Mouse (Mus musculus) embryonic facial prominence, embryonic 12.5 days (tissue): Measurements from ENCODE around the gene Lag3. TPM values are rescaled to one million over a fixed set of nuclear protein-coding genes. Genes with fewer than 3 reads are reported as not detected.

Experiments used
- ATAC-seq: fragments of 200-750 bp; cut with Nextera tagmentation; 2 replicates; pipeline ENCODE4 v1.8.0; 2017; ENCODE audit not compliant: insufficient number of reproducible peaks, insufficient read depth, low FRiP score, low TSS enrichment
- H3K27ac ChIP-seq: fragments of 300-500 bp; sonication (generic); 2 replicates; pipeline ENCODE4 v1.5.1; 2016; ENCODE audit warnings: mild to moderate bottlenecking
- H3K27me3 ChIP-seq: fragments of 300-500 bp; sonication (generic); 2 replicates; pipeline ENCODE4 v1.6.1; 2016; ENCODE audit warnings: mild to moderate bottlenecking, moderate library complexity
- H3K36me3 ChIP-seq: fragments of 300-500 bp; sonication (generic); 2 replicates; pipeline ENCODE4 v1.6.1; 2016; ENCODE audit warnings: mild to moderate bottlenecking
- H3K4me1 ChIP-seq: fragments of 300-500 bp; sonication (generic); 2 replicates; pipeline ENCODE4 v1.6.1; 2016
- H3K4me2 ChIP-seq: fragments of 300-500 bp; sonication (generic); replicated peaks from 2 replicates; pipeline ENCODE4 v1.6.1; 2016; ENCODE audit warnings: mild to moderate bottlenecking, moderate library complexity
- H3K4me3 ChIP-seq: fragments of 300-500 bp; sonication (generic); 2 replicates; pipeline ENCODE4 v1.5.1; 2016; ENCODE audit warnings: mild to moderate bottlenecking
- H3K9ac ChIP-seq: fragments of 300-500 bp; sonication (generic); 2 replicates; pipeline ENCODE4 v1.6.1; 2016; ENCODE audit warnings: mild to moderate bottlenecking, moderate library complexity
- H3K9me3 ChIP-seq: fragments of 300-500 bp; sonication (generic); 2 replicates; pipeline ENCODE4 v1.6.1; 2016; ENCODE audit warnings: mild to moderate bottlenecking, moderate library complexity
- WGBS: fragments of 180-500 bp; shearing (Covaris S2); methylation state at CpG from one replicate; pipeline ENCODE4 v1.1.7; 2016; 5-methylcytosine and 5-hydroxymethylcytosine counted together
- polyA plus RNA-seq: library from polyadenylated mRNA; unstranded; fragments of >200 nt; fragmentation: Nextera tagmentation; extraction: Ambion mirVana; gene quantifications from 2 replicates; pipeline ENCODE4 v1.2.1, GENCODE M21; 2016

The Lag3 gene
- polyA plus RNA-seq, 1 experiment from 2014 or later: 3.1 TPM

- Histone ChIP-seq H3K4me3 (0 out of 2 replicates have a peak overlapping the region, but pooled peaks have one; percentile 93), H3K36me3 (peaks cover 47% of the 10 kb centered on the region)
- WGBS: 89% methylated on average over 3 of the region's 3 CpGs
Measured at GRCm38 (mm10) chr6:124933127-124933526, 21.6 kb upstream of the Lag3 start.

DNA sequence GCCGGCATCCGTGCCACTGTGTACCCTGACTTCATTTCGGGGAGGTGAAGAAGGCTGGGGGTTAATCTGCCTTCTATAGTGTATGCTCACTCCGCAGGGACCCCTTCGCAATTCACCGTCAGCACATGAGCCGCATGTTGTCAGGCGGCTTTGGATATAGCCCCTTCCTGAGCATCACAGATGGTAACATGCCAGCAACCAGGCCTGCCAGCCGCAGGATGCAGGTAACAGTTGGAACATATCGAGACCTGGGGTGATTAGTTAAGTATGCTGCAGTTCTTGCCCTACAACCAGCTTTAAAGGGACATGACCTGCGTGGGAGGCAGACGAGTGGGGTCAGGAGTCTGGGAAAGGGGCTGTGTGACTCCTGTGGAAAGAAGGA lies 20.8 kb upstream of the Lag3 start:
- Histone ChIP-seq H3K27ac (peak overlapping the region; percentile 97), H3K4me1 (peaks cover 17% of the 10 kb centered on the region), H3K36me3 (peaks cover 39% of the 10 kb centered on the region), H3K27me3 (no peaks in the 10 kb centered on the region), H3K9me3 (no peaks in the 10 kb centered on the region), H3K4me2 (peak overlapping the region; percentile 94), H3K4me3 (peak overlapping the region; percentile 93), H3K9ac (peak overlapping the region; percentile 98)
- no peak for ATAC-seq
- WGBS: 46% methylated on average over 12 of the region's 12 CpGs

More at GRCm38 (mm10) chr6:124933127-124933526, 21.6 kb upstream of the Lag3 start:
- Histone ChIP-seq H3K4me1 (peaks cover 17% of the 10 kb centered on the region), H3K4me2 (0 out of 2 replicates have a peak overlapping the region, but pooled peaks have one; percentile 94), H3K27ac (no peak overlapping the region), H3K9ac (peak overlapping the region; percentile 15; the same call in 1 of the 2 replicates), H3K9me3 (no peaks in the 10 kb centered on the region), H3K27me3 (no peaks in the 10 kb centered on the region)
- ATAC-seq: no peak

- peak overlapping the region; percentile 93 for H3K4me3 ChIP-seq
- H3K9me3 ChIP-seq: no peaks in the 10 kb centered on the region
- 1% methylated on average over 48 of the region's 48 CpGs for WGBS
- peak; percentile 3; the same call in 1 of the 2 replicates for ATAC-seq
- H3K4me2 ChIP-seq: peak overlapping the region; percentile 94
- H3K36me3 ChIP-seq: peaks cover 37% of the 10 kb centered on the region
- H3K4me1 ChIP-seq: peaks cover 17% of the 10 kb centered on the region
- H3K27ac ChIP-seq: peak overlapping the region; percentile 97
- no peaks in the 10 kb centered on the region for H3K27me3 ChIP-seq
- H3K9ac ChIP-seq: peak overlapping the region; percentile 98
Measured at GRCm38 (mm10) chr6:124931525-124932313, 20.2 kb upstream of the Lag3 start.

DNA sequence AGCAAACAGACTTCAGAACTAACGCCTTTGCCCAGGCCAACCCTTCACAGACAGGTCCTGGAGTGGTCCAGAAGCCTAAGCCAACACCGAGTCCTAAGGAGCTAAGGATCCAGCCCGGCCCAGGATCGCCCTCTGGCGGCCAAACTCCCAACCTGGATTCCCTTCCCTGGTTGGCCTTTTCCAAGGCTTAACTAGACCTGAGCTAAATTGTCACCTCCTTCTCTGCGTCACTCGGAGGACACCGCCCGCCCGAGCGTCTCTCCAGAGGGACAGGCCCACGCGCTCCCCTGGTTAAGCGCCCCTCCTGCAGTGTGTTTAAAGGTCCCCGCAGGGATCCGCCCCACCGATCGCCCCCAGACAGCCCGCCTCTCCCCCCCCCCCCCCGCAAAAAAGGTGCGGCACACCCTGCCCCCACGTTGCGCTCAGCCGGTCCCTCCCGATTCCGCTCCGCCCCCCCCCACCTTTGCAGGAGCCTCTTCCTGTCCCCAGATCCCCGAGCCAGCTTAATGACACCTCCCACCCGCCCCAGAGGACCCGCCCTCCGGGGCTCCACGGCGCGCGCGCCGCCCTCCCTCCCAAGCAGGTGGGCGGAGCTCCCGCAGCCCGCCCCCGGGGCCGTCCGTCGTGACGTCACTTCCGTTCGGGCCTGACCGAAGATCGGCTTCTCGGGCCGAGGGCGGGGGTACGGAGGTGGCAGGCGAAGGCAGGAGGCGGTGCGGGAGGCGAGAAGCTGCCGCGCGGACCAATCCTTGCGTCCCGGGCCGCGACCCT lies 19.4 kb upstream of the Lag3 start, which contains the start of gene Mlf2:
Gene Mlf2, plus strand, starts transcription at position 633 of the 771 bp plus-strand sequence.
- Histone ChIP-seq H3K4me3 (peak within 1 kb of the TSS; percentile 93), H3K4me2 (peak within 1 kb of the TSS; percentile 94), H3K9ac (peak within 1 kb of the TSS; percentile 98), H3K27me3 (no peaks in the 10 kb centered on the region), H3K27ac (peak within 1 kb of the TSS; percentile 97), H3K4me1 (peaks cover 20% of the 10 kb centered on the region), H3K9me3 (no peaks in the 10 kb centered on the region), H3K36me3 (peaks cover 30% of the 10 kb centered on the region)
- under 1% methylated on average over 49 of the region's 64 CpGs for WGBS
- peak; percentile 93 for ATAC-seq

DNA sequence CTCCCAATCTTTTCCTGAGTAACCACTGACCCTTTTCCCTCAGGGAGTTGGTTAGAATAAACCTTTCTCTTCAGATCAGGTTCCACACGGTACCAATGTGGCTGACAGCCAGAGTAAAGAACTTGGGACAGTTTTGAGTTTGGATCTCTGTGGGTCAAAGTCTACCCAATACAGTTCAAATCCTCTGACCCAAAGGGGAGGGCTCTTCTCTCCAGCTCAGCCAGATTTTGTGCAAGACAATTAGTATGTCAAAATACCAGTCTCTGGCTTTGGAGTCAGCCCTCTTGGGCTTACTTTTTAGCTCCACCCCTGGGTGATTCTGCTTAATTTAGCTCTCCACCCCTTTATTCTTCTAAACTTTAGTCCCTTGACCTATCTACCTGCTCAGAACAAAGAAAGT lies 18.7 kb upstream of the Lag3 start:
- Histone ChIP-seq H3K4me1 (peaks cover 23% of the 10 kb centered on the region), H3K9ac (peak overlapping the region; percentile 52), H3K4me2 (peak overlapping the region; percentile 94), H3K27ac (peak overlapping the region; percentile 97), H3K36me3 (peaks cover 22% of the 10 kb centered on the region), H3K4me3 (peak overlapping the region; percentile 93), H3K9me3 (no peaks in the 10 kb centered on the region), H3K27me3 (no peaks in the 10 kb centered on the region)
- 8% methylated on average over 1 of the region's 1 CpGs for WGBS
- ATAC-seq: no peak

GRCm38 (mm10) chr6:124925941-124926340 lies 14.4 kb upstream of the Lag3 start:
- no peak overlapping the region for H3K4me3 ChIP-seq
- no peak overlapping the region for H3K9ac ChIP-seq
- 44% methylated on average over 5 of the region's 5 CpGs for WGBS
- H3K4me2 ChIP-seq: no peak overlapping the region
- ATAC-seq: no peak
- no peaks in the 10 kb centered on the region for H3K36me3 ChIP-seq
- H3K4me1 ChIP-seq: peaks cover 17% of the 10 kb centered on the region
- peak overlapping the region; percentile 4; the same call in 1 of the 2 replicates for H3K27ac ChIP-seq
- no peaks in the 10 kb centered on the region for H3K9me3 ChIP-seq
- H3K27me3 ChIP-seq: no peaks in the 10 kb centered on the region

DNA sequence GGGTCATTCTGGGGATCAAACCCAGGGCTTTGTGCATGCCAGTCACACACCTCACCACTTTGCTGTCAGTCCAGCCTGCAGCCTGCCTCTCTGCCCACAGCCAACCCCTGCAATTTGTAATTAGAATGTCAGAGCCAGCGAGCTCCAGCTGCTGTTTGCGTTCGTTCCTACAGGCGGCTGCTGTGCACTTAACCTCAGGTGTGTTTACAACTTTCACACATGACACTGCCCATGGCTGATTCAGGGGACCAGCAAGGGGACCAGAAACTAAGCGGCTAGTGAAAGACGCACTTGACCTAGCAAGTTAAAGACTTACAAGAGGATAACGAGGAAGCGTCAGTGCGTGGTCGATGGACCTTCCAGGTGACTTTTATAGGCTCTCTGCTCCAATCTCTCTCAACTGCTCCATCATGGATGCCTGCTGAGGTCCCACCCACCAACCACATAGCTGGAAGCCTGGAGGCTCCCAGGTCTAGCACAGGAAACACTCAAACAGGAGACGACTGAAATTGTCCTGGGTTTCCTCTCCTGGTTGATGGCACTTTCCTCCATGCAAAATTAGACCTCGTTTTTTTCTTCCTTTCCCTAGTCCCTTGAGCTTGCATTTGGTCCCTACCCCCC lies 13.8 kb upstream of the Lag3 start:
- Histone ChIP-seq H3K9ac (no peak overlapping the region), H3K27me3 (no peaks in the 10 kb centered on the region), H3K4me1 (peaks cover 22% of the 10 kb centered on the region), H3K4me3 (no peak overlapping the region), H3K36me3 (no peaks in the 10 kb centered on the region), H3K4me2 (no peak overlapping the region), H3K27ac (no peak overlapping the region), H3K9me3 (no peaks in the 10 kb centered on the region)
- 30% methylated on average over 12 of the region's 12 CpGs for WGBS
- ATAC-seq: no peak

DNA sequence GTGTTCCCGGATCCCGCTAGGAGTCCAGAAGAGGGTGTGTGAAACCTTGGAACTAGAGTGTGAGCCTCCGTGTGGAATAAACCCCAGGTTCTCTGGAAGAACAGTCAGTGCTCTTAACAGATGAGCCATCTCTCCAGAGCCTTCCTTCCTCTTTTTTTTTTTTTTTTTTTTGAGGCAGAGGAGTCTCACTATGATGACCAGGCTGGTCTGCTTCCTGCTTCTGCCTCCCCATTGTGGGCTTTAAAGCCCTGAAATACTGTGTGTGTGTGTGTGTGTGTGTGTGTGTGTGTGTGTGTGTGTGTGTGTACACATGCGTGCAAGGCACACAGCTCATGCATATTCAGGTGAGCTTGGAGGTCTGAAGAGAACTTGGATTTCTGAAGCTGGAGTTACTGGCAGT lies 10.0 kb upstream of the Lag3 start:
- ATAC-seq: no peak
- H3K9ac ChIP-seq: no peak overlapping the region
- peak overlapping the region; percentile 100 for H3K27ac ChIP-seq
- H3K4me3 ChIP-seq: no peak overlapping the region
- H3K36me3 ChIP-seq: no peaks in the 10 kb centered on the region
- 75% methylated on average over 4 of the region's 4 CpGs for WGBS
- H3K4me1 ChIP-seq: peaks cover 36% of the 10 kb centered on the region
- no peak overlapping the region for H3K4me2 ChIP-seq
- no peaks in the 10 kb centered on the region for H3K9me3 ChIP-seq
- no peaks in the 10 kb centered on the region for H3K27me3 ChIP-seq

- no peaks in the 10 kb centered on the region for H3K36me3 ChIP-seq
- WGBS: 30% methylated on average over 9 of the region's 9 CpGs
Measured at GRCm38 (mm10) chr6:124920318-124921085, 9.0 kb upstream of the Lag3 start.

DNA sequence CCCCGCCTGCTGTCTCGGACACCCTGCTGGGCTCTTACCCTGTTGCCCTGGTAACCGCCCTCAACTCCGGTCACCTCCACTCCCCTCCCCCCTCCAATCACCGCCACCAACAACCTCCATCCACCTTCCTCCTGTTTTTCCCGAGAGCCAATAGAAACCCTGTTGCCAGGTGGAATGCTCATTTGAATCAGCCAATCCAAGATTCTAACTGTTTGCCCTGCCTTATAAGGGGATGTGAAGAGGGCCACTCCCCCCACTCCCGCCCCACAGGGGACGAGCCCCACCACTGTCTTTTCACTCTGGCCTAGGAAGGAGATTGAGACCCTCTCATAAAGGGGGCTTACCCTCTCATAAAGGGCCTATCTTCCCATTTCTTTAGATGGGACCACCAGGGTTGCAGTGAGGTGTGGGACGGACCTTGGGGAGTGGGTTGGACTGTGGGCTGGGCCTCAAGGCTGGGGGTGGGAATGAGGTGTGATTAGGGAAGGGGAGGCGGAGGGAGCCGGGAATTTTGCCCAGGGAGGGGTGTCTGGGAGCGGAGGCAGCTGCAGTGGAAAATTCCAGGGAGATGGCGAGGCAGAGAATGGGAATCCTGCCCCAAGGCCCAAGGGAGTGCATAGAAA lies 8.3 kb upstream of the Lag3 start, which contains the start of gene Ptms:
Gene Ptms, minus strand, starts transcription at position 409 of the 623 bp plus-strand sequence.
- peaks cover under 1% of the 10 kb centered on the region for H3K36me3 ChIP-seq
- peak within 1 kb of the TSS; percentile 93 for H3K4me3 ChIP-seq

More at GRCm38 (mm10) chr6:124920318-124921085, 9.0 kb upstream of the Lag3 start:
- ATAC-seq: no peak
- peak overlapping the region; percentile 33 for H3K9ac ChIP-seq
- H3K4me3 ChIP-seq: peak overlapping the region; percentile 93
- H3K9me3 ChIP-seq: no peaks in the 10 kb centered on the region
- H3K4me1 ChIP-seq: peaks cover 40% of the 10 kb centered on the region
- H3K27me3 ChIP-seq: no peaks in the 10 kb centered on the region
- peak overlapping the region; percentile 100 for H3K27ac ChIP-seq
- peak overlapping the region; percentile 99 for H3K4me2 ChIP-seq

More for the DNA sequence above, 8.3 kb upstream of the Lag3 start, which contains the start of gene Ptms:
- 1% methylated on average over 13 of the region's 13 CpGs for WGBS
- H3K27me3 ChIP-seq: no peaks in the 10 kb centered on the region
- peak within 1 kb of the TSS; percentile 99 for H3K4me2 ChIP-seq
- peak; percentile 87 for ATAC-seq
- H3K9me3 ChIP-seq: no peaks in the 10 kb centered on the region
- peak within 1 kb of the TSS; percentile 100 for H3K27ac ChIP-seq
- peak within 1 kb of the TSS; percentile 33 for H3K9ac ChIP-seq
- H3K4me1 ChIP-seq: peaks cover 43% of the 10 kb centered on the region
